Mouse (Mus musculus) hindbrain, embryonic 12.5 days (tissue): Measurements from ENCODE around the gene Creb3l2. TPM values are rescaled to one million over a fixed set of nuclear protein-coding genes. Genes with fewer than 3 reads are reported as not detected.
"Not testable (repeated sequence)": the region's sequence is repeated elsewhere in the genome, so short reads cannot be mapped to it uniquely, and the experiment has no call there.

Experiments used
- ATAC-seq: fragments of 200-750 bp; cut with Nextera tagmentation; 2 replicates; pipeline ENCODE4 v1.8.0; 2017; ENCODE audit warnings: moderate TSS enrichment; ENCODE audit not compliant: low FRiP score
- H3K27ac ChIP-seq: fragments of 300-500 bp; sonication (generic); 2 replicates; pipeline ENCODE4 v1.5.1; 2016; ENCODE audit warnings: mild to moderate bottlenecking
- H3K27me3 ChIP-seq: fragments of 300-500 bp; sonication (generic); 2 replicates; pipeline ENCODE4 v1.6.1; 2016; ENCODE audit warnings: mild to moderate bottlenecking
- H3K36me3 ChIP-seq: fragments of 300-500 bp; sonication (generic); 2 replicates; pipeline ENCODE4 v1.6.1; 2016; ENCODE audit warnings: mild to moderate bottlenecking
- H3K4me1 ChIP-seq: fragments of 300-500 bp; sonication (generic); 2 replicates; pipeline ENCODE4 v1.6.1; 2016
- H3K4me2 ChIP-seq: fragments of 300-500 bp; sonication (generic); replicated peaks from 2 replicates; pipeline ENCODE4 v1.6.1; 2016; ENCODE audit warnings: mild to moderate bottlenecking
- H3K4me3 ChIP-seq: fragments of 300-500 bp; sonication (generic); 2 replicates; pipeline ENCODE4 v1.5.1; 2016; ENCODE audit warnings: mild to moderate bottlenecking
- H3K9ac ChIP-seq: fragments of 300-500 bp; sonication (generic); 2 replicates; pipeline ENCODE4 v1.6.1; 2016; ENCODE audit warnings: mild to moderate bottlenecking, moderate library complexity
- H3K9me3 ChIP-seq: fragments of 300-500 bp; sonication (generic); replicated peaks from 2 replicates; pipeline ENCODE4 v1.6.1; 2016; ENCODE audit warnings: mild to moderate bottlenecking
- WGBS: fragments of 180-500 bp; shearing (Covaris S2); methylation state at CpG from one replicate; pipeline ENCODE4 v1.1.7; 2016; 5-methylcytosine and 5-hydroxymethylcytosine counted together
- polyA plus RNA-seq: library from polyadenylated mRNA; unstranded; fragments of >200 nt; fragmentation: Nextera tagmentation; extraction: Ambion mirVana; gene quantifications from 2 replicates; pipeline ENCODE4 v1.2.1, GENCODE M21; 2016

Gene Creb3l2
- polyA plus RNA-seq, 1 experiment from 2014 or later: 14.9 TPM

DNA sequence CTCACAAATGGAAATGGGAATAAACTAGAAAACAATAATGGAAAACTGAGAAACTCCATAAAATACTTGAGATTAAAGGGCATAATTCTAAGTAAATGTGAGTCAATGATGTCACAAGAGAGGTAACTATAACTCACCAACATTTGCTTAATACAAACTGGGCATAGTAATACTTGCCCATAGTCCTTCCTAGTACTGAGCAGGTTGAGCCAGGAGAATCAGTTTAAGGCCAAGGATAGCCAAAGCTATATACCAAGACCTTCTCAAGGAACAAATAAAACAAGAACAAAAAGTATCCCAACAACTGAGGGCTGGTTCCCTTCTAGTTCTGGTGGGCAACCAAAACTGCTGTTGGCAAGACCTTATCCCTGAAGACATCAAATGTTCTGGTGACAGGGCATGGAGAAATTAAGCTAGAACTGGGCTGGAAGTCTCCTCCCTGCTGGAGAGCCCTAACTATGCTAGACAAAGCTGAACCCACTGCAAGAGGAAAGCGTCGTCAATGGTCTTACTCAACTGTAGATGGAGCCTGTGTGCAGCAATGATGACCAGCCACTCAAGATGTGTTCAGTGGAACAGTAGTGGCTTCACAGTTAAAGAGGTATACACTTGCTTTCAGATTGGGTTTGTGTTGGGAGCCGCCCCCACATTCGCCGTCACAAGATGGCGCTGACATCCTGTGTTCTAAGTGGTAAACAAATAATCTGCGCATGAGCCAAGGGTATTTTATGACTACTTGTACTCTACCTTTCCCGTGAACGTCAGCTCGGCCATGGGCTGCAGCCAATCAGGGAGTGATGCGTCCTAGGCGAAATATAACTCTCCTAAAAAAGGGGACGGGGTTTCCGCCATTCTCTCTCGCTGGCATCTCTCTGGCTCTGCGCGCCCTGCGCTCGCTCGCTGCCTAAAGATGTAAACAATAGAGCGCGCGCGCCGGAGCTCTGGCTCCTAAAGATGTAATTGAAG is 21.9 kb upstream of the Creb3l2 start:
- H3K36me3 ChIP-seq, H3K9ac ChIP-seq, H3K9me3 ChIP-seq, H3K27me3 ChIP-seq, H3K4me1 ChIP-seq, H3K27ac ChIP-seq: not testable (repeated sequence)
- WGBS: 2% methylated on average over 7 of the region's 25 CpGs
- H3K4me3 ChIP-seq: peak overlapping the region; percentile 32
- ATAC-seq: peak; percentile 95
- peak overlapping the region; percentile 55 for H3K4me2 ChIP-seq

DNA sequence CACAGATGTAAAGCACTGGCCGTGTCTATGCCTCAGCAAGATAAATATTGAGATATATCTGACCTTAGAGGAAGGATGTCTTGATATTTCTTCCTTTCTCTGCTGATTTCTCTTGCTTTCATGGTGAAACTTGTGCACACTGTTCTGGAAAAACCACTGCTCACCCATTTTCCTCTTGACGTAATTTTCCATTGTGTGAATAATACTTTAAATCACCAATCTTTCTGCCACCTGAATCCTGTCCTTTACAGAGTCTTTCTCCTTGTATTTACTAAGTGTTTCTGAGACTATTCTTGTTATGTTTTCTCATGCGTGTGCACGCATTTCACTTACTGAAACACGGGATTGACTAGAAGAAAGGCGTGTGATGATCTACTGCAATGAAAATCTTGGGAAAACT is 18.7 kb upstream of the Creb3l2 start:
- ATAC-seq: no peak
- Histone ChIP-seq H3K36me3 (no peaks in the 10 kb centered on the region), H3K27ac (no peak overlapping the region), H3K4me2 (no peak overlapping the region), H3K4me3 (no peak overlapping the region), H3K9me3 (no peaks in the 10 kb centered on the region), H3K4me1 (peaks cover 3% of the 10 kb centered on the region; the same call in 1 of the 2 replicates), H3K27me3 (no peaks in the 10 kb centered on the region), H3K9ac (no peak overlapping the region)
- 90% methylated on average over 6 of the region's 6 CpGs for WGBS

DNA sequence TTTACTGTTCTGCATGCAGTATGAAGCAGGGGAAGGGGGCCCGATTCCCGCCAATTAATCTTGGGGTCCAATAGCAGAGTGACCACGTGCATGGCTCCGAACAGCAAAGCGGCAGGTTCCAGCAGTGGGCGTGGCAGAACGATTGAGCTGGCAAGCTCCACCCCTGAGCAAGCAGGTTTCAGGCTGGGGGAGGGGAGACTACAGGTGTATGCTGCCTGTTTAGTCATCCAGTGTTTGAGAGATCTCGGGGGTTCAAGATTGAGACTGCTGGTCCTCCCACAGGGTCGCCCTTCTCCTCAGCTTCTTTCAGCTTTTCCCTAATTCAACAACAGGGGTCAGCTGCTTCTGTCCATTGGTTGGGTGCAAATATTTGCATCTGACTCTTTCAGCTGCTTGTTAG is 17.7 kb upstream of the Creb3l2 start:
- not testable (repeated sequence) for H3K27me3 ChIP-seq, H3K9ac ChIP-seq, H3K4me1 ChIP-seq, H3K9me3 ChIP-seq, H3K27ac ChIP-seq, ATAC-seq, H3K4me2 ChIP-seq, H3K36me3 ChIP-seq, H3K4me3 ChIP-seq
- WGBS: 51% methylated on average over 9 of the region's 9 CpGs

DNA sequence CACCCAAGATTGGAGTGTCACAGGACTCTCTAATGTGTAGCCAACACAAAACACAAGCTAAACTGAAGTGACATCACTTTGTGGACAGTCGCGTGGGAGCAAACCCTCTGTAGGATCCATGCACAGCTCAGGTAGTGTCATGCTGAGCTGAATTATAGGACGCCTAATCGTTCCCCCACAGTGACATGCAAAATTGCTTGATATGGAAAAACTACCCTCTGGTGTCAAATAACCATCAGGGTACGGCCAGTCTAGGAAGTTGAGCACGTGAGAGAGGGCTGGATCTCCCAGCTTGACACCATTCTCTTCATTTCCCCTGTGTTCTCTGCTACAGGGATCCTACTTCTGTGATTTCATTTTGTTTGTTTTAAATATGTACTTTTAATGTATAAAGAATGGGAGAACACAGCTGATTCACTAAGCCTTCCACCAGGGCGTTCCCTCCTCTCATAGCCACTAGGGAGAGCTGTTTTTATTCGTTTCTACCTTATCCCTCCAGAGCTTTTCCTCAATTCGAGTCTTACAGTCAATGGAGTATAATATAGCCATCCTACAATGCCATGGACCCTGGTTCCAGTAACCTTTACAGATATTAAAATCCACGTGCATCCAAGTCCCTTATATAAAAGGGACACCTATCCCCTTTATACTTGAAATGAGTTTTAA is 16.2 kb upstream of the Creb3l2 start:
- Histone ChIP-seq H3K4me1 (no peaks in the 10 kb centered on the region), H3K9me3 (no peaks in the 10 kb centered on the region), H3K27ac (no peak overlapping the region), H3K4me2 (no peak overlapping the region), H3K27me3 (no peaks in the 10 kb centered on the region), H3K4me3 (no peak overlapping the region), H3K36me3 (no peaks in the 10 kb centered on the region), H3K9ac (no peak overlapping the region)
- ATAC-seq: no peak
- WGBS: 45% methylated on average over 10 of the region's 10 CpGs

DNA sequence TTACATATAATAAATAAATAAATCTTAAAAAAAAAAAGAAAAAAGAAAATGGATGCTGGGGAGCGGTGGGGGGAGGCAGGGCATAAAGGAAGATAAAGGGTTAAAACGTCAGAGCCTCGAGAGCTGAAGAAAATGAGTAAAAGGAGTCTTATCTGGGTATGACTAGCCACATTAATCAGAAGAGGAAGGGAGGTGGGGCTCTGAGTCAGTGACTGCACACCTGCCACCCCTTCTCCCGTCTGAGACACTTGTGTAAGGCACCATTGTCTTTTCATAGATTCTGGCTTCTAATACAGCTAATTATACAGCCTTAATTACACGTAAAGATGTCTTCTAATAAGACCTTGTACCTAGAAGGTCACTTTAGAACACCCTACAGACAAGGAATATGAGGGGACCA is 13.6 kb upstream of the Creb3l2 start:
- WGBS: 63% methylated on average over 5 of the region's 5 CpGs
- ATAC-seq: no peak

DNA sequence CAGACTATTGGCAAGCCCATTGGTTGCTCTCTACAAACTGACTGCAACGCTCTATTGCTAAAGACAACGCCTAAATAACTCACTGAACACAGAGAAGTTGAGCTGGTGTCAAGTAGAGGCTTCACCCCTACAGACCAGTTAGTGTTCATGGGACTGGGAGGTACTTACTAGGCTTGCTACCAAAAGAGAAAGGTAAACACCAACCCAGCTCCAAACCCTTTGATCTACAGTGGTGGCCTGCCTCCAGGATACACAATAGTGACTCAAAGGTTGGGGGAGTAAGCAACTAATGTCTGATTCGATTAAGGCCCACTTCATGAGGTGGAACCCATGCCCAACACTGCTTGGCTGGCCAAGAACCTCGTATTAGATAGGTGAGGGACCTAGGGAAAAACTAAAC is 11.1 kb upstream of the Creb3l2 start:
- WGBS: 88% methylated on average over 4 of the region's 4 CpGs
- Histone ChIP-seq H3K36me3 (no peaks in the 10 kb centered on the region), H3K4me1 (no peaks in the 10 kb centered on the region), H3K4me3 (no peak overlapping the region), H3K27me3 (no peaks in the 10 kb centered on the region), H3K9me3 (no peaks in the 10 kb centered on the region), H3K9ac (no peak overlapping the region), H3K27ac (no peak overlapping the region), H3K4me2 (no peak overlapping the region)
- no peak for ATAC-seq

More for the DNA sequence above, 13.6 kb upstream of the Creb3l2 start:
- Histone ChIP-seq H3K9ac (no peak overlapping the region), H3K27ac (no peak overlapping the region), H3K4me2 (no peak overlapping the region), H3K4me3 (no peak overlapping the region), H3K36me3 (no peaks in the 10 kb centered on the region), H3K27me3 (no peaks in the 10 kb centered on the region), H3K4me1 (no peaks in the 10 kb centered on the region), H3K9me3 (no peaks in the 10 kb centered on the region)

DNA sequence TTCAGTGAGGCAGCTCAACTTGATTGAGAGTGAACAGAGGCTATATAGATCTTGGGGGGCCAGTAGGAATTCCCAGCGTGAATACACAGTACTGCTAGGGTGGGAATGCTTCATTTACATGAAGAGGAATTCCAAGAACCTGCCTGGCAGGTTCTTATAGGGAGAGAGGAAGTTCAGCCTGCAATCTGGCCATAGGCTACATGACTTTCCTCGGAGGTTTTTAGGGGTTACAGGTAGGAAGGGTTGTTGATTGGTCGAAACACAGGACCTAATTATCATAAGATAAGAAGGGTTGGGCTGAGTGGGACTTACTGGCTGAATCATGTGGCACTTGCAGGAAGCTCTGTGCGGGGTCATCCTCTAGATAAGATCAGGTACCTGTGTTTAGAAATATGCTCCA is 9.7 kb upstream of the Creb3l2 start:
- WGBS: 64% methylated on average over 4 of the region's 4 CpGs
- no peak for ATAC-seq
- no peak overlapping the region for H3K9ac ChIP-seq

DNA sequence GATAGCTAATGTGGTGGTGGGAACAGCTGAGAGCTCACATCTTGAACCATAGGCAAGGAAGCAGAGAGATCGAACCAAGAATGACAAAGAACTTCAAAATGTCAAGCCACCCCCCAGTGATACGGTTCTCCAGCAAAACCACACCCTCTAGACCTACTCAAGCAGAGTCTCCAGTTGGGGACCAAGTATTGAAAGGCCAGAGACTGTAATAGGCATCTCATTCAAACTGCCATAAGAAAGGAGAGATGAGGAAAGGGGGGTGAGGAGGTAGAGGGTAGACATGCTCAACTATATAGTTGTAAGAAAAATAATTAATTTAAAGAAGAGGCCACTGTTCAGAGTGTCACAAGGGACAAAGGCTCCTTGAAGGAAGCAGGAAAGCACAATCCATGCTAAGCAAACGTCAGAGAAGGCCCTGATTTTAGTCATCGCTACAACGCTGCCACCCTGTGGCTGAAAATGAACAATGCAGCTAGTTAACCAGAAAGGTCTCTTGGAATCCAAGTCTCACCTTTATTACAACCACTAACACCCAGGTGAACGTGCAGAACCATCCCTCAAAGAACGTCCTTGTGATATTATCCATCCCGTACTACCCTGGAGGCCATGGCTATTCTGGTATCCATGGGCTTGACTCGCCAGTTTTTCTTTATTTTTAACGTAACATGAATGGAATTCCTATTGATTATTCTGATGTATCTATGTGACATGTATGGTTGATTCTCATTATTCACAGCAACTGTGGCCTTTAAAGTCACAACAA is 5.9 kb upstream of the Creb3l2 start:
- H3K4me1 ChIP-seq: peaks cover under 1% of the 10 kb centered on the region; the same call in 1 of the 2 replicates
- WGBS: 25% methylated on average over 10 of the region's 10 CpGs
- H3K9ac ChIP-seq: no peak overlapping the region
- H3K9me3 ChIP-seq: no peaks in the 10 kb centered on the region
- no peak overlapping the region for H3K4me3 ChIP-seq
- 0 out of 2 replicates have a peak, but pooled peaks have one; percentile 52 for ATAC-seq
- H3K4me2 ChIP-seq: no peak overlapping the region
- H3K36me3 ChIP-seq: no peaks in the 10 kb centered on the region
- H3K27ac ChIP-seq: no peak overlapping the region
- no peaks in the 10 kb centered on the region for H3K27me3 ChIP-seq

More for the DNA sequence above, 9.7 kb upstream of the Creb3l2 start:
- no peaks in the 10 kb centered on the region for H3K27me3 ChIP-seq
- H3K4me1 ChIP-seq: no peaks in the 10 kb centered on the region
- no peaks in the 10 kb centered on the region for H3K9me3 ChIP-seq
- no peak overlapping the region for H3K4me3 ChIP-seq
- H3K36me3 ChIP-seq: no peaks in the 10 kb centered on the region
- no peak overlapping the region for H3K4me2 ChIP-seq
- no peak overlapping the region for H3K27ac ChIP-seq

DNA sequence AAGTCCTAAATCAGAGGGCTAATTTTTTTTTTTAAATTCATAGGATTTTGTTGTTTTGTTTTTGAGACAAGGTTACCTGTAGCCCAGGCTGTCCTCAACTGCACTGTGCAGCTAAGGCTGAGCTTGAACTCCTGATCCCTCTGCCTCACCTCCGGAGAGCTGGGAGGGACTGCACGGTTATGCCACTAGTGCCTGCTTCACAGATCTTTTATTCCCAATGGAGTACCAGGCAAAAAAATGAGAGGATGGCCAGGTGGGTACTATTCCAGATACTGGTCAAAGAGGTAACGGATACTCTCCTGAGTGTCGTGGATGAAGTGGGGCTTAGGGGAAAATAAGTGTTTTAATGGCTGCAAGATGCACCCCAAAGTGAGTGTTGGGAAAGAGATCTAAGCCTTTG is 835 bp upstream of the Creb3l2 start:
- WGBS: 43% methylated on average over 4 of the region's 4 CpGs
- Histone ChIP-seq H3K27me3 (no peaks in the 10 kb centered on the region), H3K27ac (no peak overlapping the region), H3K4me1 (peaks cover 9% of the 10 kb centered on the region), H3K4me3 (peak overlapping the region; percentile 40), H3K9me3 (no peaks in the 10 kb centered on the region), H3K9ac (peak overlapping the region; percentile 49), H3K4me2 (peak overlapping the region; percentile 50), H3K36me3 (no peaks in the 10 kb centered on the region)
- ATAC-seq: peak; percentile 17; the same call in 1 of the 2 replicates

DNA sequence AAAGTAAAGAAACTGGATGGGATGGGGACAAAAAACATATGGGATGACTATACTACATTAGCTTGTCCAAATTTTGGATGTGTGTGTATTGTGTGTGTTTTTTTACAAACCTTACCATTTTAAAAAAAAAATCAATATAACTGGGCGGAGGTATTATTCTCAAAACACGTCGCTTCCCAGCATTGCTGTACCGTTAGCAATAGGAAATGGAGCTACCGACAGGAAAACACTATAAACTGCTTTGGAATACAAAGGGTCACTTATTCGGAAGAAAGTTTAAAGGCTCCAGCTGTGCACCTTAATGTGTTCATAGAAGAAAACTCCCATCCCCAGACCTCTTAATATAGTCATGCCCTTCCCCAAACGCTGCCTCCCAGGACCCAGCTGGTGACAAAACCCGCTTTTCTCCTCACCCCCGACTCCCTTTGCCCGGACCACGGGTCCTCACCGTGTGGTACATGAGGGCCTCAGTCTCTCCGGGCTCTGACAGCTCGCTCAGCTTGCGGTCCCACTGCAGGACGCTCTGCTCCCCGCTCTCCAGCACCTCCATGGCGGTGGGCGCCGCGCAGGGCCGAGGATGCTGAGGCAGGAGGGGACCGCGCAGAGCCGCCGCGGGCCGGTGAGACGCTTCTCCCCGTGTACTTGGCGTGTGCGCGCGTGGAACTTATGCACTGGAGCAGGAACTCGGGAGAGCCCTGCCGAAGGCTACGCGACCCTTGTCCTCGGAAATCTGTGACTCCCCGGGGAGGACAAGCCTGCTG is 515 bp downstream of the Creb3l2 start:
- H3K27me3 ChIP-seq: no peaks in the 10 kb centered on the region
- peak; percentile 74 for ATAC-seq
- H3K9ac ChIP-seq: peak overlapping the region; percentile 68
- H3K27ac ChIP-seq: peak overlapping the region; percentile 62
- H3K36me3 ChIP-seq: no peaks in the 10 kb centered on the region
- H3K4me3 ChIP-seq: peak overlapping the region; percentile 65
- peaks cover 14% of the 10 kb centered on the region for H3K4me1 ChIP-seq
- under 1% methylated on average over 40 of the region's 40 CpGs for WGBS
- no peaks in the 10 kb centered on the region for H3K9me3 ChIP-seq
- H3K4me2 ChIP-seq: peak overlapping the region; percentile 82

DNA sequence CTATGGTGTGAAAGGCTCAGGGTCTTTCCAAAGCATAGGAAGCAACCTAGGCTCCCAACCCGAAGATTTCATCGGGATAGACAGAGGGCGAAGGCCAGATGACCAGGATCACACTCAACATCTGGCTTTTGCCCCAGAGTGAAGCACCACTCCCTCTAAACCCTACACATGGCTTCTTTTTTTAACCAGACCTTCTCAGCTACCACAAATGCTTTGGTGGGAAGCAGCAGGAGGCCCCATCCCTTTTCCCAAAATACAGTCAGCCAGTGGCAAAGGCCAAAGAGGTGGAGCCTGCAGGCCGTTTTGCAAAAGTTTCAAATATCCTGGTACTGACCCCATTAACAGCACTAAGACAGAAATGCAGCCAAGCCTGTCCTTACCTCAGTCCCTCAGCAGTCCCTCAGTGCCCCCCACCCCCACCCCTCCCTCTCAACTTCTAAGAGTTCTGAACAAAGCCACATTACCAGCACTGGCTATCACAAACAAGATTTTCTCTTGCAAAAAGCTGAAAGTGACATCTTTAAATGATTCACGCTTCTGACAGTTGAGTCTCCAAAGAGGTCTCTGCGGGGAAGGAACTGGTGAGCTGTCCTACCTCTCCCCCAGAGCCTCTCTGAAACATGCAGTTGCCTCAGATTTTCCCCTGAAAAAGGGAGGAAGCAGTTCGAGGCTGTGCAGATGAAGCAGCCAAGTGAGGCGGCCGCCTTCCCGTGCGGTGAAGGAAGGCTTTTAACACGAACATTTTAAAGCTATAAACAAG is 1.3 kb downstream of the Creb3l2 start:
- Histone ChIP-seq H3K9me3 (no peaks in the 10 kb centered on the region), H3K27me3 (no peaks in the 10 kb centered on the region), H3K9ac (peak overlapping the region; percentile 68), H3K27ac (peak overlapping the region; percentile 56), H3K4me2 (peak overlapping the region; percentile 82), H3K4me1 (peaks cover 14% of the 10 kb centered on the region), H3K4me3 (peak overlapping the region; percentile 65), H3K36me3 (no peaks in the 10 kb centered on the region)
- no peak for ATAC-seq
- 12% methylated on average over 12 of the region's 12 CpGs for WGBS
